In genomic region chr9:107975399-107976386, GRCm38 (mm10) we compare ENCODE assay signal across 8 mouse cellular contexts. TPM values are rescaled to one million over a fixed set of nuclear protein-coding genes. Genes with fewer than 3 reads are reported as not detected.
DNase-seq lines count a peak whose midpoint lies in the region; ATAC-seq lines count a peak whose summit lies in the region.

Gene Uba7, plus strand, starts transcription at chr9:107975505.

- no peak within 1 kb of the TSS for H3K27ac ChIP-seq in neural tube, embryonic 11.5 days (ENCODE audit: low read depth, low read length)
- no peak within 1 kb of the TSS for H3K27ac ChIP-seq in neural tube, embryonic 15.5 days (replicated peaks)
- H3K27ac ChIP-seq in heart, embryonic 16.5 days (ENCODE audit: low read length) = peak within 1 kb of the TSS; percentile 94
- peak within 1 kb of the TSS; percentile 24; the same call in 1 of the 2 replicates for H3K27ac ChIP-seq in limb, embryonic 11.5 days (replicated peaks; ENCODE audit: low read depth, low read length)

- H3K4me2 ChIP-seq in neural tube, embryonic 11.5 days (ENCODE audit: low read depth) = no peak within 1 kb of the TSS
- H3K4me2 ChIP-seq in neural tube, embryonic 15.5 days = no peak within 1 kb of the TSS; the same call in 1 of the 2 replicates
- peak within 1 kb of the TSS; percentile 77 for H3K4me2 ChIP-seq in heart, embryonic 16.5 days (ENCODE audit: low read depth, low read length)
- H3K4me2 ChIP-seq in limb, embryonic 11.5 days (ENCODE audit: low read depth, severe bottlenecking) = no peak within 1 kb of the TSS

- no peaks in the 10 kb centered on the region for H3K27me3 ChIP-seq in neural tube, embryonic 11.5 days (ENCODE audit: control insufficient read depth, insufficient read depth, low read length)
- H3K27me3 ChIP-seq in neural tube, embryonic 15.5 days (replicated peaks) = no peaks in the 10 kb centered on the region
- no peaks in the 10 kb centered on the region for H3K27me3 ChIP-seq in heart, embryonic 16.5 days (ENCODE audit: control insufficient read depth, insufficient read depth, low read length)
- H3K27me3 ChIP-seq in limb, embryonic 11.5 days (ENCODE audit: control insufficient read depth, insufficient read depth, low read length) = no peaks in the 10 kb centered on the region

- no peaks in the 10 kb centered on the region for H3K4me1 ChIP-seq in neural tube, embryonic 11.5 days (ENCODE audit: control insufficient read depth, insufficient read depth, low read length)
- no peaks in the 10 kb centered on the region for H3K4me1 ChIP-seq in neural tube, embryonic 15.5 days
- H3K4me1 ChIP-seq in heart, embryonic 16.5 days (ENCODE audit: control insufficient read depth, insufficient read depth, low read length) = peaks cover 26% of the 10 kb centered on the region
- H3K4me1 ChIP-seq in limb, embryonic 11.5 days (ENCODE audit: control insufficient read depth, insufficient read depth, low read length) = peaks cover 11% of the 10 kb centered on the region

- WGBS in neural tube, embryonic 11.5 days = 74% methylated on average over 12 of the region's 12 CpGs
- 76% methylated on average over 12 of the region's 12 CpGs for WGBS in neural tube, embryonic 15.5 days
- WGBS in heart, embryonic 16.5 days = 36% methylated on average over 12 of the region's 12 CpGs
- WGBS in limb, embryonic 11.5 days = 70% methylated on average over 12 of the region's 12 CpGs

- DNase-seq in neural tube, embryonic 11.5 days (ENCODE audit: low spot score) = no peak
- DNase-seq in brain, adult 2 months (ENCODE audit: low read depth, low spot score) = peak; percentile 24
- DNase-seq in limb, embryonic 11.5 days (ENCODE audit: low spot score) = no peak
- no peak for DNase-seq in cerebellum, adult 11 months
- no peak for DNase-seq in testis, postnatal 10 days (ENCODE audit: low spot score)

- no peaks in the 10 kb centered on the region for H3K9me3 ChIP-seq in neural tube, embryonic 11.5 days (ENCODE audit: control insufficient read depth, low read length)
- H3K9me3 ChIP-seq in neural tube, embryonic 15.5 days (replicated peaks) = no peaks in the 10 kb centered on the region
- no peaks in the 10 kb centered on the region for H3K9me3 ChIP-seq in heart, embryonic 16.5 days (replicated peaks; ENCODE audit: control insufficient read depth, low read length)
- no peaks in the 10 kb centered on the region for H3K9me3 ChIP-seq in limb, embryonic 11.5 days (ENCODE audit: control insufficient read depth, low read length)

- no peaks in the 10 kb centered on the region; the same call in 1 of the 2 replicates for H3K36me3 ChIP-seq in neural tube, embryonic 11.5 days (ENCODE audit: control insufficient read depth, insufficient read depth, low read length)
- H3K36me3 ChIP-seq in neural tube, embryonic 15.5 days = no peaks in the 10 kb centered on the region
- H3K36me3 ChIP-seq in heart, embryonic 16.5 days (ENCODE audit: control insufficient read depth, insufficient read depth) = peaks cover 5% of the 10 kb centered on the region; the same call in 1 of the 2 replicates
- no peaks in the 10 kb centered on the region; the same call in 1 of the 2 replicates for H3K36me3 ChIP-seq in limb, embryonic 11.5 days (ENCODE audit: control insufficient read depth, insufficient read depth, low read length)

- H3K9ac ChIP-seq in neural tube, embryonic 11.5 days (ENCODE audit: low read length) = no peak within 1 kb of the TSS
- no peak within 1 kb of the TSS for H3K9ac ChIP-seq in neural tube, embryonic 15.5 days (replicated peaks)
- H3K9ac ChIP-seq in heart, embryonic 16.5 days (ENCODE audit: low read length) = peak within 1 kb of the TSS; percentile 72
- no peak within 1 kb of the TSS for H3K9ac ChIP-seq in limb, embryonic 11.5 days (ENCODE audit: low read length)

- H3K4me3 ChIP-seq in neural tube, embryonic 11.5 days (ENCODE audit: low read depth, low read length) = no peak within 1 kb of the TSS
- no peak within 1 kb of the TSS for H3K4me3 ChIP-seq in neural tube, embryonic 15.5 days (replicated peaks)
- peak within 1 kb of the TSS; percentile 52 for H3K4me3 ChIP-seq in heart, embryonic 16.5 days (ENCODE audit: low read length)
- no peak within 1 kb of the TSS for H3K4me3 ChIP-seq in limb, embryonic 11.5 days (ENCODE audit: low read depth, low read length)

- ATAC-seq in neural tube, embryonic 11.5 days (ENCODE audit: insufficient read depth, low FRiP score, low TSS enrichment) = no peak
- no peak for ATAC-seq in neural tube, embryonic 15.5 days (ENCODE audit: low FRiP score)
- peak; percentile 77 for ATAC-seq in heart, embryonic 16.5 days (replicated peaks; ENCODE audit: extremely low read depth, insufficient read depth, low FRiP score)
- ATAC-seq in limb, embryonic 11.5 days (ENCODE audit: insufficient number of reproducible peaks, low FRiP score, low TSS enrichment, low read depth) = no peak
- peak; percentile 77 for ATAC-seq in neutrophil, adult 5-6 weeks (ENCODE audit: extremely low read depth, insufficient number of reproducible peaks, low FRiP score, poor library complexity, severe bottlenecking)

RNA-seq across cellular contexts. Expression of gene Uba7, which starts in this region (rescaled TPM):
- polyA plus RNA-seq in neural tube, embryonic 11.5 days (2014; fragmentation: Nextera tagmentation; extraction: Ambion mirVana) = 10.9 and 12.1 TPM in 2 replicates
- 5.6 and 23.0 TPM in 2 replicates for polyA plus RNA-seq in neural tube, embryonic 15.5 days (2015; fragmentation: Nextera tagmentation; extraction: Ambion mirVana)
- polyA plus RNA-seq in heart, embryonic 16.5 days (2015; fragmentation: Nextera tagmentation; extraction: Ambion mirVana) = 24.1 and 24.2 TPM in 2 replicates
- polyA plus RNA-seq in limb, embryonic 11.5 days (2014; fragmentation: Nextera tagmentation; extraction: Ambion mirVana) = 20.1 and 23.4 TPM in 2 replicates
- total RNA-seq in neutrophil, adult 5-6 weeks (2017) = 177 and 211 TPM in 2 replicates

Comparison
In these comparisons a context has a peak if more than half of its experiments do, and no peak if none do; other contexts are left out.
1. ATAC-seq: peak in heart, embryonic 16.5 days (single experiment) and neutrophil, adult 5-6 weeks (single experiment); none in neural tube, embryonic 11.5 days (single experiment), neural tube, embryonic 15.5 days (single experiment) and limb, embryonic 11.5 days (single experiment).
2. H3K27ac ChIP-seq: peak in heart, embryonic 16.5 days (single experiment) and limb, embryonic 11.5 days (single experiment); none in neural tube, embryonic 11.5 days (single experiment) and neural tube, embryonic 15.5 days (single experiment).